Mouse (Mus musculus): ENCODE measurements around the gene Prkn. TPM values are rescaled to one million over a fixed set of nuclear protein-coding genes. Genes with fewer than 3 reads are reported as not detected.

Gene Prkn
- total and polyA plus RNA-seq, 3 experiments = 0.39 to 0.50 TPM; not detected in 1

GRCm38 (mm10) chr17:11611459-11611858, 771.3 kb downstream of the Prkn start:
- no peaks in the 10 kb centered on the region for H3K27me3 ChIP-seq (ENCODE audit: control insufficient read depth in 1 of 2, insufficient read depth in 2 of 2, low read length in 2 of 2)
- H3K79me2 ChIP-seq (ENCODE audit: control insufficient read depth, insufficient read depth, low read length, poor library complexity) = no peaks in the 10 kb centered on the region
- H3K27ac ChIP-seq (ENCODE audit: control insufficient read depth, low read depth, low read length) = no peak overlapping the region
- DNase-seq (ENCODE audit: low read depth, low spot score) = peak; percentile 52
- H3K36me3 ChIP-seq (ENCODE audit: control insufficient read depth in 1 of 2, insufficient read depth in 2 of 2, low read length in 2 of 2) = no peaks in the 10 kb centered on the region
- no peak overlapping the region for H3K9ac ChIP-seq (ENCODE audit: control insufficient read depth, low read depth, low read length, poor library complexity, severe bottlenecking)
- no peaks in the 10 kb centered on the region for H3K4me1 ChIP-seq (ENCODE audit: control insufficient read depth in 1 of 2, insufficient read depth in 2 of 2, low read length in 2 of 2)
- no peak overlapping the region for H3K4me3 ChIP-seq (ENCODE audit: control insufficient read depth in 1 of 2, insufficient read depth in 1 of 2, low read depth in 2 of 2, low read length in 2 of 2)
- H3K9me3 ChIP-seq (replicated peaks; ENCODE audit: insufficient read depth, low read length) = no peaks in the 10 kb centered on the region
- TF ChIP-seq MYC (IDR thresholded peaks at IDR 0.05; ENCODE audit: low read depth, low read length) = 0 out of 2 replicates have a peak, but pooled peaks have one; percentile 48
- peak; percentile 86 for TF ChIP-seq RAD21 (IDR thresholded peaks at IDR 0.05; ENCODE audit: low read depth, low read length)
- no peak for TF ChIP-seq SIN3A (IDR thresholded peaks at IDR 0.05; ENCODE audit: low read length)
- TF ChIP-seq SMC3 (IDR thresholded peaks at IDR 0.05; ENCODE audit: low read depth, low read length) = peak; percentile 83
- no peak for TF ChIP-seq CHD2 (IDR thresholded peaks at IDR 0.05; ENCODE audit: low read length)
- TF ChIP-seq POLR2AphosphoS2 (IDR thresholded peaks at IDR 0.05; ENCODE audit: low read length) = no peak
- TF ChIP-seq MXI1 (IDR thresholded peaks at IDR 0.05; ENCODE audit: low read depth, low read length) = no peak
- no peak for TF ChIP-seq TCF12 (IDR thresholded peaks at IDR 0.05; ENCODE audit: low read depth, low read length)
- TF ChIP-seq CTCF (IDR thresholded peaks at IDR 0.05 in 2 of 3, conservative IDR thresholded peaks at IDR 0.05 in 1 of 3; ENCODE audit: control insufficient read depth in 1 of 3, insufficient read depth in 1 of 3, low read depth in 2 of 3, low read length in 3 of 3, poor library complexity in 1 of 3, severe bottlenecking in 1 of 3) = peak; percentile 48 to 74 (median 72)
- no peak for TF ChIP-seq RCOR1 (IDR thresholded peaks at IDR 0.05; ENCODE audit: low read depth, low read length)
- TF ChIP-seq MAZ (IDR thresholded peaks at IDR 0.05; ENCODE audit: low read depth, low read length) = no peak
- no peak for TF ChIP-seq GATA1 (IDR thresholded peaks at IDR 0.05; ENCODE audit: low read depth, low read length)
- no peak for TF ChIP-seq BHLHE40 (IDR thresholded peaks at IDR 0.05; ENCODE audit: borderline replicate concordance, low read depth, low read length)
- TF ChIP-seq CHD1 (IDR thresholded peaks at IDR 0.05; ENCODE audit: low read depth, low read length) = no peak
- TF ChIP-seq POLR2A (IDR thresholded peaks at IDR 0.05; ENCODE audit: control insufficient read depth in 1 of 2, insufficient read depth in 1 of 2, low read depth in 1 of 2, low read length in 2 of 2, poor library complexity in 1 of 2) = no peak
- TF ChIP-seq MAX (IDR thresholded peaks at IDR 0.05; ENCODE audit: low read length) = peak; percentile 40; the same call in 1 of the 2 replicates
- no peak for TF ChIP-seq HCFC1 (IDR thresholded peaks at IDR 0.05; ENCODE audit: low read depth, low read length)
- no peak for TF ChIP-seq POLR2AphosphoS5 (IDR thresholded peaks at IDR 0.05; ENCODE audit: borderline replicate concordance, low read depth, low read length)
- no peak for TF ChIP-seq USF1 (IDR thresholded peaks at IDR 0.05; ENCODE audit: low read depth, low read length)
- peak; percentile 80 for TF ChIP-seq ZC3H11A (IDR thresholded peaks at IDR 0.05; ENCODE audit: low read depth, low read length)
- no peak for TF ChIP-seq USF2 (IDR thresholded peaks at IDR 0.05; ENCODE audit: borderline replicate concordance in 1 of 2, insufficient read depth in 1 of 2, low read depth in 1 of 2, low read length in 2 of 2)
- no peak for TF ChIP-seq MYB (IDR thresholded peaks at IDR 0.05; ENCODE audit: low read depth, low read length)
- no peak for TF ChIP-seq ZMIZ1 (IDR thresholded peaks at IDR 0.05; ENCODE audit: low read depth, low read length)

Measured in MEL (cell line).